Mouse (Mus musculus) embryonic fibroblast, embryonic 13.5 days (primary cell): ENCODE measurements around the gene Adk. TPM values are rescaled to one million over a fixed set of nuclear protein-coding genes. Genes with fewer than 3 reads are reported as not detected.
A peak's percentile ranks its signal among the peaks of the same experiment; 100 is the strongest.

Experiments used
- H3K27ac ChIP-seq: 2 replicates; pipeline ENCODE4 v1.5.1; 2012; ENCODE audit warnings: low read length, control low read depth, inconsistent platforms; ENCODE audit not compliant: insufficient read depth
- H3K4me1 ChIP-seq: 2 replicates; pipeline ENCODE4 v1.6.1; 2011; ENCODE audit warnings: low read length; ENCODE audit not compliant: control insufficient read depth, insufficient read depth
- H3K4me3 ChIP-seq: 2 replicates; pipeline ENCODE4 v1.5.1; 2011; ENCODE audit warnings: mild to moderate bottlenecking, control low read depth, low read length; ENCODE audit not compliant: insufficient read depth
- CTCF ChIP-seq: IDR thresholded peaks from 2 replicates; pipeline ENCODE4 v1.5.1; 2011; ENCODE audit warnings: mild to moderate bottlenecking, control low read depth, low read length, moderate library complexity, borderline replicate concordance; ENCODE audit not compliant: insufficient read depth
- POLR2A ChIP-seq: IDR thresholded peaks from 2 replicates; pipeline ENCODE4 v1.6.1; 2011; ENCODE audit warnings: low read depth, mild to moderate bottlenecking, control low read depth, low read length, moderate library complexity
- polyA plus RNA-seq: library from polyadenylated mRNA; stranded (reverse); fragments of >200 nt; gene quantifications from 2 replicates; pipeline ENCODE4 v1.2.4, GENCODE M21; 2011; ENCODE audit warnings: low read depth; ENCODE audit not compliant: missing spikeins, insufficient read length

The Adk gene
- polyA plus RNA-seq, 1 experiment, result 117 TPM

DNA sequence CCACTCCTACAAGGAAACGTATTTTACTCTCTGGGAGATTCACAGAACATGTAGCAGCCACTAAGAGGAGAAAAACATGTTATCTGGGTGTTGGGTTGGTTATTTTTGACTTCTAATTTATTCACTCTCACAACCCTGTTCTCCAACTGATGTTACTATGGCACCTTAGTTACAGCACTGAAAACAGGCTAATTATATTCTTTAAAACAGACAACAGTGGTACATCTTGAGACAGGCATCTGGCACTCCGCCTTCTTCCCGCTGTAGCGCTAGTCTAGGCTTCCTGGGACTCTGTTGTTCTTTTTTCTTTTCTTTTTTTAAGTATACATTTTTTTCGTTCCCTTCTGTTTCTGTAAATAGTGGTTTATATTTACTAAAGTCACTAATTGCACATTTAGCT is 258.2 kb downstream of the Adk start:
- Histone ChIP-seq H3K4me1 (peaks cover 12% of the 10 kb centered on the region), H3K27ac (no peak overlapping the region), H3K4me3 (no peak overlapping the region)
- TF ChIP-seq CTCF (no peak), POLR2A (no peak)

DNA sequence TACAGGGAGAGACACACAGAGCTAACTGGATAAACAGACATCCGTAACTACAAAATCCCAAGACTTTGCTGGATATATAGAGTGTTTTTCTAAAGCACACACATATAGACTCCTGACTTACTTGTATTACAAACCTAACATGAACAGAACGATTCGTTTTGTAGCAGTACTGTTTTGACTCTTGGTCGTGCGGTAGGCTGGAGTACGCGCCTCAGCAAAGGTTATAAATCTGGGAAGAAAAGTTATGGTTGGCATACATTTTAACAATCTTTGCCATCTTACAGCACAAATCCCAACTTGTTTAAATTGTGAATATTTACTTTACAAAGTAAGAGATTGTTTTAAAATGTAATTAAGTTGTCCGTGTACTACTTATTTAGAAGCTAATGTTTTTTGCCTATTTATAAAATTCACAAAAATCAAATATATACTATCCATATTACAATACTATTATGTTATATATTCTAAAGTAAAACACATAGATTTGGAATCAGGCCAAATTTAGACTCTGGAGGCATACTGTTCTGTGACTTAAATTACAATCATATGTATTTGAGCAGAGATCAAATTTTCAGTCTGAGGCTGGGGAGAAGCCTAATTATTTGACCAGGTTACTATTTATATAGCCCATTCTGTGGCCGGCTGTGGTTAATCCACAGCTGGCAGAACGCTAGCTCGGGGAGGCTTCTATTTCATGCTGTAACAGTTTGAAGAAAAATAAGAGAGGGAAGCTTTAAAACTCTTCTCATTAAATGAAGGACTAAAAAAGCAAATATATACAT is 261.4 kb downstream of the Adk start:
- Histone ChIP-seq H3K4me3 (no peak overlapping the region), H3K27ac (peak overlapping the region; percentile 84), H3K4me1 (peaks cover 6% of the 10 kb centered on the region; the same call in 1 of the 2 replicates)
- TF ChIP-seq CTCF, result no peak
- no peak for TF ChIP-seq POLR2A

DNA sequence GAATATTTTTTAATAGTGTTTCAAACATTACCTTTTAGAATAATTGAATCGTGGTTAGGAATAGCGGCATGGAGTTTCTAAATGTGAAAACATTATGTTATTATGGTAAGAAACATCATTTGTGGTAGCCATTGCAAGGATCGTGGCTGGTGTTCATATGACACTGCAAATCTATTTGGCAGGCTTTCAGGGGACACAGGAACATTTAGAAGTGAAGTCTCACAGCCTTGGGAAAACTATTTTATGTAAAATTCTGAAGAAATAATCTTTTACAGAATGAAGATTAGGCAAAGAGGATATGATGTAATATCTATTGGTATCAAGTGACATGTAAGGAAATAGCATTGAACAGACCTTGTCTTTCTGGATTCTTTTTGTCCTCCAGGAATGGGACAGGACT is 262.1 kb downstream of the Adk start:
- peaks cover 6% of the 10 kb centered on the region; the same call in 1 of the 2 replicates for H3K4me1 ChIP-seq
- H3K27ac ChIP-seq, result peak overlapping the region; percentile 84
- H3K4me3 ChIP-seq, result no peak overlapping the region
- no peak for TF ChIP-seq CTCF
- no peak for TF ChIP-seq POLR2A

DNA sequence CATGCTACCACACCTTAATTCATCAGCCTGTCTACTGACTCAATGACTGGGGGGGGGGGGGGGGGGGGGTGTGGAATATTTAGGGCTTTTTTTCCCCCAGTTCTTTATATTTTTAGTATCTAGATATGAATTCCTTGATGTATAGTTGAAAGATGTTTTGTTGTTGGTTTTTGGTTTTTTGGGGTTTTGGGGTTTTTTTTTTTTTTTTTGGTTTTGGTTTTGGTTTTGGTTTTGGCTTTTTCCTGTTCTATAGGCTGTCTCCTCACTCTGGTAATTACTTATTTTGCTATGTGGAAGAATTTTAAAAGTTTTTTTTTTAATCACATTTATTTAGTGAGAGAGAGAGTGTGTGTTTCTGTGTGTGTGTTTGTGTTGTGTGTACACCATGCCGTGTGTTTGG is 282.5 kb downstream of the Adk start:
- Histone ChIP-seq H3K4me1 (peaks cover 12% of the 10 kb centered on the region), H3K4me3 (no peak overlapping the region), H3K27ac (no peak overlapping the region)
- TF ChIP-seq CTCF (no peak), POLR2A (no peak)

DNA sequence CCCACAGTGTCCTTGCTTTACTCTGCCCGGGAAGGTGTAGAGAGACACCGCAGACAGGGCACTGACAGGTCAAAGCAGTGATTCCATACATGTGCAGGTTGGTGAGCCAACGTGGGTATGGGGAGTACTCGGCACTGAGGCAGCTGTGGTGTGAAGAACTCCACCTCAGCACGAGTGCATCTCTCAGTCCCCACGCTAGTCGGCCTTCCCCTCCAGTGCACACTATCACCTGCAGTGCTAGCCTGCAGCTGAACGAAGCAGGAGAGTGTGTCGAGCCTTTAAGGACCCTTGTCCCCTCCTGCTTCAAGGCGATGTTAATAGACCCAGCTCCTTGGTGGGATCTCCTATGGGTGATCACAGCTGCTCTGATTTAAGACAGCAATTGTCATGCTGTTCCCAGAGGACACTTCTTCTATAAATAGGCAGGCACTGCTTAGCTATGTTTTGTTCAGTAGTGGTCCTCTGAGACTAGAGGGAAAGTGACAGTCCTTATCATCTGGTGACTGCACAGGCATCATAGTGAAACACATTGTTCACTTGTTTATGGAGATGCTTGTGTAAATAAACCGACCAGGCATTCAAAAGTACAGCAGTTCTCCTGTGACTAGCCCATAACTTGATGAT is 283.4 kb downstream of the Adk start:
- TF ChIP-seq CTCF, result no peak
- no peak for TF ChIP-seq POLR2A
- H3K4me3 ChIP-seq, result no peak overlapping the region
- H3K27ac ChIP-seq, result no peak overlapping the region

DNA sequence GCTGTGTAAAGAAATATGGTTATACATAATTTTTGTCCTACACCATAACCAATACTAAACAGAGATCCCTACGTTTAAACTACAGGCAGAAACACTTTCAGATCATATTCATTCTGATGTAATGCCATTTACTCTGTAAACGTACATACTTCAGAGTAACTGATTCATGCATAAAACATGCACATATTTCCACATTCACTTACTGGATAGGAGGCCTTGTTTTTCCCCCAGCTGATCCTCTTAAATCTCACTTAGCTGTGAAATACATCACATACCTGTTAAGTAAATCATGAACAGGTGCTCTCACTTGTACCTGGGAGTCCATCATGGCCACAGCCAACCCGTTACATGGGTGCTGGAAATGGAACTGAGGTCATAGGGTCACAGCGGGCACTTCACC is 285.6 kb downstream of the Adk start:
- no peak for TF ChIP-seq POLR2A
- no peak for TF ChIP-seq CTCF
- Histone ChIP-seq H3K4me3 (no peak overlapping the region), H3K4me1 (peaks cover 12% of the 10 kb centered on the region), H3K27ac (no peak overlapping the region)

More for the DNA sequence above, 283.4 kb downstream of the Adk start:
- peaks cover 12% of the 10 kb centered on the region for H3K4me1 ChIP-seq

DNA sequence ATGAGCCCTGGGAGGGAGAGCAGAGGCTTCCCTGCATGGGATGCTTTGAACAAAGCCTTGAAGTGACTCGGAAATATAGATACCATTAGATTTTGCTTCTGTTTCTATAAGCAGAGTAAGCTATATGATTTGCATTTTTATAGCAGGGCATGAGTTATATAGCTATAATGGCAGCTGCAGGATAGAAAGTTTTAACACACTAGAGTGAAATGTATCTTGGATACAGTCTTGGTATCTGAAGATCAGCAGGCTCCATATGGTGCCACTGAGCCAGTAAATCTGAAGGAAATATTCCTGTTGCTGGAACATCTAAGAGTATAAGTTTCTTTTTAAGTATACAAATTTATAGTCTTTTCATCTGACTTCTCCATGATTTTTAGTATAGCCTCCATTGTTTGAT is 288.8 kb downstream of the Adk start:
- H3K27ac ChIP-seq, result no peak overlapping the region
- TF ChIP-seq POLR2A, result no peak
- no peak for TF ChIP-seq CTCF
- H3K4me3 ChIP-seq, result no peak overlapping the region
- H3K4me1 ChIP-seq, result peaks cover 7% of the 10 kb centered on the region

DNA sequence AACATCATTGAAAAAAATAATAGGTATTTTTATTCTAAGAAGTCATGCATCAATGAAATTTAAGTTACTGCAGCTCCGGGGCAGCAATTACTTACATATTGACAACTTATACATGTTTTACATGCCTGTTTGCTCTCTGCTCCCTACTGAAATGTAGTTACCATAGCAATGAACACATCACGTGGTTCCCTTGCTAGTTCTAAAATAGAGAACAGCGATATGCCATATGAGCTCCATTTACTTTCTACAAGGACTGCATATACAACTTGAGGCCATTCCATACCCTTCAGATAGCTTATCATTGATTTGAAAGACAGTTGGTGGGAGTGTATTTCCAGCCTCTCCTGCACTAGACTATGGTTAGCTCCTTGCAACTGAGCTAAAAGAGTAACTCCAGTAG is 290.6 kb downstream of the Adk start:
- Histone ChIP-seq H3K4me3 (no peak overlapping the region), H3K27ac (no peak overlapping the region), H3K4me1 (peaks cover 2% of the 10 kb centered on the region; the same call in 1 of the 2 replicates)
- TF ChIP-seq CTCF, result no peak
- no peak for TF ChIP-seq POLR2A

DNA sequence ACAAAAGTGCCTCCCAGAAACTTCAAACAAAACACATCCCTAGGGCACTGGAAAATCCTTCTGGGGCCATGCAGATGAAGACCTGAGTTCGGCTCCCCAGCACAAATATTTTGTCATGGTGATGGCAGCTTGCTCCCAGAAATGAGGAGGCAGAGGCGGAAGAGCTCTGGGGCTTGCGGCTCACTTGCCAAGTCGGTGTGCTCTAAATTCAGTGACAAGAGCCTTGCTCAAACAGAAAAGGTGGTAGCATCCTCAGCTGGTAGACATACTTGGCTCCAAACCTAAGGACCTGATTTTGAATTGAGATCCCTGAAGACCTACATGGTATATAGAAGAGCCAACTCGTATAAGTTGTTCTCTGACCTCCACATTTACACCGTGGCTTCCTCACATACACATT is 292.5 kb downstream of the Adk start:
- H3K27ac ChIP-seq, result no peak overlapping the region
- H3K4me1 ChIP-seq, result peaks cover 3% of the 10 kb centered on the region
- TF ChIP-seq CTCF (no peak), POLR2A (no peak)
- H3K4me3 ChIP-seq, result no peak overlapping the region

DNA sequence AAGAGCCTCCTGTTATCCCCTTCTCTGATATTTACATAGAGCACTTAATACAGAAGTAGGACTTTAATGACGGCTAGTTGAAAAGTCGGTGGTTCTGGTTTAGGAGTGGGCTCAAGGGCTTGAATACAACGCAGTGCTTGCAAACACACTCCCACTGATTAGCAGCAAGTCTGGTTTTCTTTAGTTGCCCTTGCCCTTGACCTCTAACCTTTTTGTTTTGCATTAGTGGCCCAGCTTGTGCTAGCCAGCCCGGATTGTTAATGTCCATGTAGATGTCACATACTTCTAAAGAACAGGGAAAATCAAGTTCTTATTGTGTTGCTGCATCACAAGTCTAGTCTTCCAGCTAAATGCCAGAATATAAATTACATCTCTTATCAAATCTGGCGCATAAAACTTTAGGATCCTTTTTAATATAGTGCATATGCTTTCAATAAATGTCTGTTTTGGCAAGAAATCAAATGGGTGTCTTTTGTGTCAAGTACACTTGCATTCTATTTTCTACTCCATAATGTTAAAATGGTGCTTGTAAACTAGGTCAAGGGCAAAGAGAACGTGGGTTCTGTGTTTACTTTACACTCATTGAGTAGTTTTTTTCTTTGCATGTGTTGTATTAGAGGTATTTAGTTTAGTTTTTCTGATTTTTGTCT is 296.4 kb downstream of the Adk start:
- no peak overlapping the region for H3K4me3 ChIP-seq
- TF ChIP-seq POLR2A, result no peak
- no peak for TF ChIP-seq CTCF
- no peak overlapping the region for H3K27ac ChIP-seq
- peaks cover 6% of the 10 kb centered on the region for H3K4me1 ChIP-seq
